Mouse (Mus musculus): ENCODE results near the gene Nek3.

GRCm38 (mm10) chr8:22134750-22135135, 31.5 kb downstream of the Nek3 start:
- TF ChIP-seq MYOD1 (IDR thresholded peaks at IDR 0.05; ENCODE audit: control insufficient read depth in 1 of 3, insufficient read length in 2 of 3, low read depth in 2 of 3) (no peak), POLR2A (IDR thresholded peaks at IDR 0.05; ENCODE audit: insufficient read length, low read depth) (no peak), POLR2AphosphoS2 (IDR thresholded peaks at IDR 0.05; ENCODE audit: insufficient read length, low read depth) (no peak), TCF12 (IDR thresholded peaks at IDR 0.05; ENCODE audit: insufficient read depth, poor library complexity, severe bottlenecking) (no peak), TCF3 (IDR thresholded peaks at IDR 0.05; ENCODE audit: insufficient read length, low read depth) (no peak), SRF (IDR thresholded peaks at IDR 0.05; ENCODE audit: control insufficient read depth, insufficient read length, low read depth) (no peak), E2F4 (IDR thresholded peaks at IDR 0.05; ENCODE audit: insufficient read depth) (no peak), REST (IDR thresholded peaks at IDR 0.05; ENCODE audit: insufficient read depth, insufficient read length) (no peak), MAX (IDR thresholded peaks at IDR 0.05; ENCODE audit: low read depth) (no peak), MYOG (IDR thresholded peaks at IDR 0.05; ENCODE audit: control insufficient read depth in 1 of 3, insufficient read depth in 1 of 3, insufficient read length in 2 of 3, low read depth in 2 of 3) (no peak), USF1 (IDR thresholded peaks at IDR 0.05; ENCODE audit: low read depth) (no peak), CEBPB (IDR thresholded peaks at IDR 0.05; ENCODE audit: insufficient read depth, poor library complexity, severe bottlenecking) (no peak)
